ENCODE assay signal across 14 mouse cellular contexts in the genomic region with DNA sequence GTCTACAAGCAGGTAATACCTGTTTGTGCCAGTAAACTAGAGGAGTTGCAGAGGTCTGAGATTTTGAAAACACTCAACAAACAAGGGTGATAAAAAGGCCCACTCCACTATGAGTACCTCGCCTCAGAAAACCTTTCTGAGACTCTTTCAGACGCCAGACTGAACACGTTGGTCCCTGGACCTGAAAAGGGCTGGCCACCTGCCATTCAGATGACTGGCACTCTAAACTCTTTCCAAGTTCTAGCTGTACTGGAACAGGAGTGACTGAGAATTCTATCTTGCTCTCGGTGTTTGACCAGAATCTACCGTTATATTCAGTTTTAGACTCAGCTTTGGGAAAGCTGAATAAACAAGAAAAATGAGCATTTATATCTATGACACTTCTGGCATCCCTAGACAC. TPM values are rescaled to one million over a fixed set of nuclear protein-coding genes. Genes with fewer than 3 reads are reported as not detected.
A peak's percentile ranks its signal among the peaks of the same experiment; 100 is the strongest.
DNase-seq lines count a peak whose midpoint lies in the region; ATAC-seq and TF ChIP-seq lines count a peak whose summit lies in the region.
"Had no signal": no experiment of that assay in that cellular context is flagged by ENCODE, and none has a peak within 500 bp of the region (broad histone marks: within the 10 kb centered on the region; RNA-seq: fewer than 3 reads in every experiment).

No protein-coding gene starts in this region.

- H3K27ac ChIP-seq in left cerebral cortex, adult 2 months = no peak overlapping the region
- H3K27ac ChIP-seq: hindbrain, postnatal 0 days; neural tube, embryonic 15.5 days had no signal

- intact Hi-C loops in heart, postnatal 36 days (cut with DNase I) = no loop called here
- intact Hi-C loops in left cerebral cortex, adult 2 months (cut with DNase I) = no loop called here

- no peak overlapping the region for H3K4me3 ChIP-seq in left cerebral cortex, adult 2 months
- H3K4me3 ChIP-seq: neural tube, embryonic 15.5 days had no signal

- DNase-seq in cerebellum, adult 11-12 months = peak; percentile 41
- peak; percentile 53 for DNase-seq in kidney, adult 9 months
- no peak for DNase-seq in kidney, adult 11 months
- DNase-seq in cerebellum, postnatal 14 days = peak; percentile 80 to 83
- peak; percentile 49 to 56 for DNase-seq in heart, postnatal 36 days
- DNase-seq in left cerebral cortex, adult 2 months (ENCODE audit: extremely low spot score in 1 of 2, low spot score in 2 of 2) = no peak
- DNase-seq: adrenal gland, adult 8-10 months; layer of hippocampus, adult 9-11 months; thymus, adult 18-20 months had no signal

- TF ChIP-seq CTCF in left cerebral cortex, adult 2 months (IDR thresholded peaks at IDR 0.05) = no peak

- ATAC-seq in cerebellum, adult (ENCODE audit: insufficient number of reproducible peaks, low FRiP score, low TSS enrichment) = no peak
- no peak for ATAC-seq in frontal cortex, adult (ENCODE audit: low TSS enrichment)
- ATAC-seq: hindbrain, postnatal 0 days had no signal

RNA-seq across cellular contexts. Expression of a gene that starts 43.4 kb away (rescaled TPM):
- total RNA-seq in heart, postnatal 36 days (2021) = under 1 TPM; 0.11 to 0.39 TPM
- 10 to 100 TPM; 29.8 to 30.8 TPM for total RNA-seq in left cerebral cortex, adult 2 months (2021)
- total RNA-seq: granulocyte monocyte progenitor cell, adult 5-6 weeks had no signal

Comparison
In these comparisons a context has a peak if more than half of its experiments do, and no peak if none do; other contexts are left out.
1. DNase-seq: peak in cerebellum, adult 11-12 months (single experiment), kidney, adult 9 months (single experiment), cerebellum, postnatal 14 days (2 of 2) and heart, postnatal 36 days (2 of 2); none in kidney, adult 11 months (single experiment) and left cerebral cortex, adult 2 months (0 of 2).
2. RNA of a gene that starts 43.4 kb away (total RNA-seq): 29.8 to 30.8 TPM in left cerebral cortex, adult 2 months; 0.11 to 0.39 TPM in heart, postnatal 36 days; every median in the first group is over 10 times any median in the second.